Mouse (Mus musculus): ENCODE results near the gene Higd2a. TPM values are rescaled to one million over a fixed set of nuclear protein-coding genes. Genes with fewer than 3 reads are reported as not detected.
"Not testable (repeated sequence)": the region's sequence is repeated elsewhere in the genome, so short reads cannot be mapped to it uniquely, and the experiment has no call there.

The Higd2a gene
- polyA plus RNA-seq, 1 experiment from 2014 or later: 285 TPM

DNA sequence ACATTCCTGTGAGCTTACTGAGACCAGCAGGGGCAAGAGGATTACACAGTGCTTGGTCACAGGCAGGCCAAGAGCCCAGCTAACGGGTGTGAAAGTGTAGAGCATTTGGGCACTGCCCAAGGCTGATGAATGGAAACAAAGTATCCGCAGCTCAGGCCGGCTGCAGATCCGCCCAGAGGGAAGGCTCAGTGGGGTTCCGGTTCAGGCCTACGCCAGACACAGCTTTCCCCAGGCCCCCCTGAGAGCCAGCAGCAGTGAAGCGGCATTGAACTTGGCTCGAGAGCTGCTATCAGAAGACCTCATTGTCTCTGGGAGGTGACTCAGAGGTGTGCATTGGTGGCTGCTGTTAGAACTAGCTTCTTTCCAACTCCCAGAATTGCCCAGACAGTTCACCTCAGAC lies 18.7 kb downstream of the Higd2a start:
- H3K36me3 ChIP-seq: peaks cover 27% of the 10 kb centered on the region
- peak overlapping the region; percentile 85 for H3K4me2 ChIP-seq
- WGBS: 6% methylated on average over 8 of the region's 8 CpGs
- no peaks in the 10 kb centered on the region for H3K27me3 ChIP-seq (replicated peaks)
- peaks cover 39% of the 10 kb centered on the region for H3K4me1 ChIP-seq
- no peak for ATAC-seq (ENCODE audit: low FRiP score)
- no peaks in the 10 kb centered on the region for H3K9me3 ChIP-seq (replicated peaks)
- H3K9ac ChIP-seq (replicated peaks): peak overlapping the region; percentile 32
- H3K4me3 ChIP-seq (replicated peaks): peak overlapping the region; percentile 81
- H3K27ac ChIP-seq (replicated peaks): peak overlapping the region; percentile 37; the same call in 1 of the 2 replicates

DNA sequence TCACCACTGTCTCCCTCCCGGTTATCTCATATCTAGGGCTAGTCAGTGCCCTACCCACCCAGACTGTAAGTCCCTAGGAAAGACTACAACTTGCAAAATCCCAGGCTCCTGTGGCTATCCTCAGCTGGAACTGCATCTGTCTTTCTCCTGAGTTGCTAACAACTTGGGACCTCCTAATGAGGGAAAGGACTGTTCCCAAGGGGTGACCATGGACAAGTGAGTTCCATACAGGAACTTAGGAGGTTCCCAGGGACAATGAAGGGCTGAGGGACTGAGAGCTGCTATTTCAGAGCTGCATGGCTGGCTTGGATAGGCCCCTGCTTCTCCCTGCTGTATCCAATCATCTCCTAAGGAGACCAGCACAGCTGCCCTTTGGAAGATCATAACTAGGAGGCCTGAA lies 19.3 kb downstream of the Higd2a start:
- peak overlapping the region; percentile 85 for H3K4me2 ChIP-seq
- H3K27ac ChIP-seq (replicated peaks): peak overlapping the region; percentile 37; the same call in 1 of the 2 replicates
- peaks cover 24% of the 10 kb centered on the region for H3K36me3 ChIP-seq
- WGBS: 26% methylated on average over 1 of the region's 1 CpGs
- peak overlapping the region; percentile 32 for H3K9ac ChIP-seq (replicated peaks)
- no peak for ATAC-seq (ENCODE audit: low FRiP score)
- no peaks in the 10 kb centered on the region for H3K27me3 ChIP-seq (replicated peaks)
- H3K4me3 ChIP-seq (replicated peaks): peak overlapping the region; percentile 81
- no peaks in the 10 kb centered on the region for H3K9me3 ChIP-seq (replicated peaks)
- peaks cover 33% of the 10 kb centered on the region for H3K4me1 ChIP-seq

DNA sequence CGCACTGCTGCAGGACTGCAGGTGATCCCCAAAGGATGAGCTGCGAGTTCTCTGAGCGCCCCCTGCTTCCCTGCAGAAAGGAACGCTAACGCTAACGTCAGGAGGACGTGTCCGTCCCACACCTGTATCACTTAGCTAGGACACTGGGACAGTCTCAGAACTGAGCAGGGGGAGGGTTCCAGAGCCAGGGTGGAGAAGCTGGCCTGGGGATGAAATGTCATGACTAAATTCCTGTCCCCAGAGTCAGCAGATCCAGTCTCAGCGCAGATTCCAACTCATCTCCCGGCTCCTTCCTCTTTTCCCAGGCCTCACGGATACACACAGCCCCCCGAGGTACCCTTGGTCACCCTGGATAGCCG lies 20.6 kb downstream of the Higd2a start:
- H3K9ac ChIP-seq (replicated peaks): peak overlapping the region; percentile 88
- 5% methylated on average over 13 of the region's 13 CpGs for WGBS
- peaks cover 33% of the 10 kb centered on the region for H3K4me1 ChIP-seq
- peak; percentile 65 for ATAC-seq (ENCODE audit: low FRiP score)
- H3K4me2 ChIP-seq: peak overlapping the region; percentile 85
- peak overlapping the region; percentile 88 for H3K27ac ChIP-seq (replicated peaks)
- H3K9me3 ChIP-seq (replicated peaks): no peaks in the 10 kb centered on the region
- peak overlapping the region; percentile 81 for H3K4me3 ChIP-seq (replicated peaks)
- peaks cover 13% of the 10 kb centered on the region for H3K36me3 ChIP-seq
- no peaks in the 10 kb centered on the region for H3K27me3 ChIP-seq (replicated peaks)

DNA sequence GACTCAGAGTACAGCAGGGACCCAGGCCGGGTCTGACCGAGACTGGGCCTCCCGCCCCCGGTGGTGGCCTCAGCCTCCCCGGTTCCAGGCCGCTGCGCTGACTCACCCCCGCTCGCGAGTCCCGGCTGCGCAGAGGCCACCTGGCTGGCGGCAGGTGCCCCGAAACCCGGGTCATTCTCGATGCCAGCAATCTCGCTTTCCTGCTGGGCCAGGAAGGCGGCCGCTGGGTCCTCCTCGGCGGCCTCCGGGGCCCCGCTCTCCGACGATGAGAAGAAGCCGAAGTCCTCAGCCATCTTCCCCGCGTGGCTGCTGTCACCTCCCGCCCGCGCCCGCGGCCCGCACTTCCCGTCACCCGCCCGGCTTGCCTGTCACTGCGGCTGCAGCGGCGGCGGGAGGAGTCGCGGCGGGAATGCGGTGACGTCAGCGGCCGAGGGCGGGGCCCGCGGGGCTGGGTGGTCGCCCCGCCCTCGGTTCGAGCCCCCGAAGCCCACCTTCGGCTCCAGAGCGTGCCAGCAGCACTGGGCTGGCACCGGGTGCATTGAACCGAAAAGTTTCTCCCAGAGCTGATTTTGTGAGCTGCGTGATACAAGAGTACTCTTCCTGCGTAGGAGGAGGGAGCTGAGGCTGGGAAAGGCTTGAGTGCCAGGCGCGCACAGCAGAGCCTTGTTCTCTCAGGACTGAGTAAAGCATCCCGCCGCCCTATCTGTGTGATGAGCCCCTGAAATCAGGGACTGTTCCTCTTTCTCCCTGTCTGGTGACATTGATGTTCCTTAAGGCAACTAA lies 21.2 kb downstream of the Higd2a start, which contains the start of gene Cltb:
Gene Cltb, minus strand, starts transcription at position 373 of the 783 bp plus-strand sequence.
- no peaks in the 10 kb centered on the region for H3K27me3 ChIP-seq (replicated peaks)
- peaks cover 8% of the 10 kb centered on the region for H3K36me3 ChIP-seq
- under 1% methylated on average over 64 of the region's 66 CpGs for WGBS
- H3K9me3 ChIP-seq (replicated peaks): no peaks in the 10 kb centered on the region
- H3K4me2 ChIP-seq: peak within 1 kb of the TSS; percentile 85
- peak within 1 kb of the TSS; percentile 81 for H3K4me3 ChIP-seq (replicated peaks)
- ATAC-seq (ENCODE audit: low FRiP score): peak; percentile 83
- H3K4me1 ChIP-seq: peaks cover 33% of the 10 kb centered on the region
- H3K9ac ChIP-seq (replicated peaks): peak within 1 kb of the TSS; percentile 88
- peak within 1 kb of the TSS; percentile 88 for H3K27ac ChIP-seq (replicated peaks)

DNA sequence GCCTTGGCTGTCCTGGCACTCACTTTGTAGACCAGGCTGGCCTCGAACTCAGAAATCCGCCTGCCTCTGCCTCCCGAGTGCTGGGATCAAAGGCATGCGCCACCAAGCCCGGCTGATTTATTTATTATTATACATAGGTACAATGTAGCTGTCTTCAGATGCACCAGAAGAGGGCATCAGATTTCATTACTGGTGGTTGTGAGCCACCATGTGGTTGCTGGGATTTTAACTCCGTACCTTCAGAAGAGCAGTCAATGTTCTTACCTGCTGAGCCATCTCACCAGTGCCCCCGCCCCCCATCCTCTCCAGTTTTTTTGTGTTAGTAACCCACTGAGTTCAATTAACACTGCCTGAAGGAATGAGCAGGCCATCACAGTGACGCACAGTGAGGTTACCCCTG lies 23.1 kb downstream of the Higd2a start:
- H3K4me1 ChIP-seq: peaks cover 27% of the 10 kb centered on the region
- not testable (repeated sequence) for H3K9ac ChIP-seq (replicated peaks); H3K27ac ChIP-seq (replicated peaks); H3K4me3 ChIP-seq (replicated peaks); H3K36me3 ChIP-seq; H3K4me2 ChIP-seq; H3K27me3 ChIP-seq (replicated peaks); ATAC-seq (ENCODE audit: low FRiP score); H3K9me3 ChIP-seq (replicated peaks)
- 89% methylated on average over 8 of the region's 8 CpGs for WGBS

DNA sequence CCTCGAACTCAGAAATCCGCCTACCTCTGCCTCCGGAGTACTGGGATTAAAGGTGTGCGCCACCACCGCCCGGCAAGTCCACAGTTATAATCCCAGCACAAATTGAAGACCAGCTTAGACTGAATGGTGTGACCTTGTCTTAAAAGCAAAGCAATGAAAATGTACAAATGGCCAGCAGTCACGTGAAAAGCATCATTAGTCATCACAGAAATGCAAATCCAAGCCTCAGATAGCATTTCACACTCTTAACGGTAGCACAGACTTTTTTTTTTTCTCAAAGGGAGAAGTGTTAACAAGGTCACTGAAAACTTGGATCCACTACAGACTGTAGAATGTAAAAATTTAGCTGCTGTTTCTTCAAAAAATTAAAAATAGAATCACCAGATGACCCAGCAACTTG lies 26.3 kb downstream of the Higd2a start:
- H3K4me3 ChIP-seq (replicated peaks): no peak overlapping the region
- H3K9me3 ChIP-seq (replicated peaks): no peaks in the 10 kb centered on the region
- no peak overlapping the region for H3K27ac ChIP-seq (replicated peaks)
- H3K4me1 ChIP-seq: no peaks in the 10 kb centered on the region
- H3K36me3 ChIP-seq: no peaks in the 10 kb centered on the region
- H3K27me3 ChIP-seq (replicated peaks): no peaks in the 10 kb centered on the region
- H3K4me2 ChIP-seq: no peak overlapping the region
- no peak for ATAC-seq (ENCODE audit: low FRiP score)
- H3K9ac ChIP-seq (replicated peaks): no peak overlapping the region
- 86% methylated on average over 8 of the region's 8 CpGs for WGBS

DNA sequence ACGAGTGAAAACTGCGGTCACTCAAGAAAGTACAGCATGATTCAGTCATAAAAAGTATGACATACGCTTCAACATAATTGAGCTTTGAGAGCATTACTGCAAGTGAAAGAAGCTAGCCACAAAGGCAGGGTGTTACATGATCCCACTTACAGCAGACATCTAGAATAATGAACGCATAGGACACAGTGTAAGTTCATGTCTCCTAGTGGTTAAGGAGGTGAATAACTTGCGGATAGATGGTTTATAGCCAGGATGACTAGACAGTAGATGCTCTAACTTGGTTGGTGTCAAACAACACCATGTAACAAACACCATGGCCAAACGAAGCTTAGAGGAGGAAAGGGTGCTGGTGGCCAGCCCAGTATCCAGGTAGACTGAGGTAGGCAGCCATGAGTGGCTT lies 27.0 kb downstream of the Higd2a start:
- WGBS: 73% methylated on average over 6 of the region's 6 CpGs
- Histone ChIP-seq H3K4me2 (no peak overlapping the region), H3K9me3 (replicated peaks) (no peaks in the 10 kb centered on the region), H3K4me1 (no peaks in the 10 kb centered on the region), H3K36me3 (no peaks in the 10 kb centered on the region), H3K27ac (replicated peaks) (no peak overlapping the region), H3K9ac (replicated peaks) (no peak overlapping the region), H3K27me3 (replicated peaks) (no peaks in the 10 kb centered on the region), H3K4me3 (replicated peaks) (no peak overlapping the region)
- ATAC-seq (ENCODE audit: low FRiP score): no peak

DNA sequence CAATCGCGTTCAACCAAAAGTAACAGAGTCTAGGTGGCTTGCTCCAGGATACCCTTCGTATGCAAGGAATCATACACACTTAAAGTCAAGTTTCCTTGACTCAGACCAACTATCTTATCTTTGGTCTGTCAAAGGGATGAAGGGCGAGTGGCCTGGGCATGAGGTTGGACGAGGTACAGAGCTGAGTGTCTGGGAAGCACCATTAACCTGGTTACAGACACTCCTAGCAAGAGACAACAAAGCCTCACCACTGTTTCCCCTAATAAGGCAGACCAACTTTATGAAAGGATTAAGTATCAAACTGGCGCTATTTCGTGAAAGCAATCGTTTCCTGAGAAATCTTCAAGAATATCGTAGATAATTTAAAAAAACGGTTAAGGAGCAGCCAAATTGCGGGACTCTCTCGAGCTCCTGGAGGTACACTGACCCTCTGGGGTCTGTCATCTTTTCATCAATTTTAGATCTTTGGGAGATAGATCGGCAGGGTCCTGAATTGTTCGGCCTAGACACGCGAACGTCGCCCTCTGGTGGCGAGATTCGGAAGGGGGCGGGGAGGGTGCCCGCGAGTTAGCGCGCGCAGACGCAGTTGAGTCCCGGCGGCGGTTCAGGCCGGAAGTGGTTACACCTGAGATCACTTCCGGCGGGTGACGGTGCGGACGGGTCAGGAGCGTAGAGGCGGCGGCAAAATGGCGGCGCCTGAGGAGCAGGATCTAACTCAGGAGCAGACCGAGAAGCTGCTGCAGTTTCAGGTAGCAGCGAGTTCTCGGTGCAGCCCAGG lies 31.3 kb downstream of the Higd2a start, which contains the start of gene Faf2:
Gene Faf2, plus strand, starts transcription at position 630 of the 778 bp plus-strand sequence.
- Histone ChIP-seq H3K9ac (replicated peaks) (peak within 1 kb of the TSS; percentile 99), H3K27me3 (replicated peaks) (no peaks in the 10 kb centered on the region), H3K36me3 (no peaks in the 10 kb centered on the region), H3K4me3 (replicated peaks) (peak within 1 kb of the TSS; percentile 94), H3K27ac (replicated peaks) (peak within 1 kb of the TSS; percentile 90), H3K4me2 (peak within 1 kb of the TSS; percentile 92), H3K9me3 (replicated peaks) (no peaks in the 10 kb centered on the region), H3K4me1 (peaks cover 24% of the 10 kb centered on the region)
- 12% methylated on average over 44 of the region's 44 CpGs for WGBS
- peak; percentile 98 for ATAC-seq (ENCODE audit: low FRiP score)

DNA sequence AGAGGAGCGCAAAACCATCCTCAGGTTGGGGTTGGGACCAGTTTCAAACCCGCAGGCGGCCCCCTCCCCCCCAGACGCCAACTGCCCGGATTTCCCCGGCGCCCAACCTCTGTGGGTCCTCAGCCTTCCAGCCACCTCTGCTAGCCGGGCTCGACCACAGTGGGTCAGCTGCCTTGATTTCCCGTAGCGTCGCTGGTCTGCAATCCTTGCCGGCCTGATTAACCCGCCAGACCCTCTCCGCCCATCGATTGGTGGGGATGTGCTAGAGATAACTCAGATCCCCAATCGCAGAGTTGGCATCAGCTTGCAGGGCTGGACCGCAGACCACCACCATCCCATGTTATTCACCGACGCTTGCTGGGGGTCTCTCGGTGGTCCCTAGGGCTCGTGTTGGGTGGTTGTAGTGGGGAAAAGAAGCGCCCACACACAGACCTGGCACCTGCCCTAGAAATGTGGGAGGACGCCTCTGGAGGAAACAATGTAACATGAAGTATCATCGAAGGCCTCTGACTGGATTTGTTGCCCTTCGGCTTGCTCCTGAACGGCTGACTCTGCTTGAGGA lies 32.0 kb downstream of the Higd2a start:
- ATAC-seq (ENCODE audit: low FRiP score): peak; percentile 71
- Histone ChIP-seq H3K4me1 (peaks cover 24% of the 10 kb centered on the region), H3K27me3 (replicated peaks) (no peaks in the 10 kb centered on the region), H3K4me2 (peak overlapping the region; percentile 92), H3K9ac (replicated peaks) (peak overlapping the region; percentile 99), H3K27ac (replicated peaks) (peak overlapping the region; percentile 90), H3K9me3 (replicated peaks) (no peaks in the 10 kb centered on the region), H3K4me3 (replicated peaks) (peak overlapping the region; percentile 94), H3K36me3 (no peaks in the 10 kb centered on the region)
- WGBS: under 1% methylated on average over 27 of the region's 27 CpGs

DNA sequence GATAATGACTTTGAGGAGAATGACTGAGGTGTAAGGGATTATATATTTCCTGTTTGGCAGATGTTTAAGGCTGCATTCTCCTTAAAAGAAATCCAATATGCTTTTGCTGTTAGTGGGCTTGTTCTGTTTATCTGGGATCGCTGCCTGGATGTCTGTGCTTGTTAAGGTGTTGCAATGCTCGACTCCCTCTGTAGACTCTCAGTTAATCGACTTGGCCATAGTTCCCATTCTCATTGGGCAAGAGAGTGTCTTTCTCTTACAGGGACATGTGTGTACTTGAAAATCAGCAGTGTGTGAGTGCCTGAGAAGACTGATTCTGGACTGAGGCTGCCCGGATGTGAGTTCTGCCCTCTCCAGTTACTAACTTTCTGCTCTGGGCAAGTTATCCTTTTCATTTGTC lies 39.1 kb downstream of the Higd2a start:
- Histone ChIP-seq H3K27me3 (replicated peaks) (no peaks in the 10 kb centered on the region), H3K9me3 (replicated peaks) (no peaks in the 10 kb centered on the region), H3K36me3 (peaks cover 12% of the 10 kb centered on the region; the same call in 1 of the 2 replicates), H3K27ac (replicated peaks) (no peak overlapping the region), H3K9ac (replicated peaks) (no peak overlapping the region), H3K4me1 (peaks cover 7% of the 10 kb centered on the region), H3K4me3 (replicated peaks) (no peak overlapping the region), H3K4me2 (no peak overlapping the region)
- no peak for ATAC-seq (ENCODE audit: low FRiP score)
- WGBS: 94% methylated on average over 4 of the region's 4 CpGs

DNA sequence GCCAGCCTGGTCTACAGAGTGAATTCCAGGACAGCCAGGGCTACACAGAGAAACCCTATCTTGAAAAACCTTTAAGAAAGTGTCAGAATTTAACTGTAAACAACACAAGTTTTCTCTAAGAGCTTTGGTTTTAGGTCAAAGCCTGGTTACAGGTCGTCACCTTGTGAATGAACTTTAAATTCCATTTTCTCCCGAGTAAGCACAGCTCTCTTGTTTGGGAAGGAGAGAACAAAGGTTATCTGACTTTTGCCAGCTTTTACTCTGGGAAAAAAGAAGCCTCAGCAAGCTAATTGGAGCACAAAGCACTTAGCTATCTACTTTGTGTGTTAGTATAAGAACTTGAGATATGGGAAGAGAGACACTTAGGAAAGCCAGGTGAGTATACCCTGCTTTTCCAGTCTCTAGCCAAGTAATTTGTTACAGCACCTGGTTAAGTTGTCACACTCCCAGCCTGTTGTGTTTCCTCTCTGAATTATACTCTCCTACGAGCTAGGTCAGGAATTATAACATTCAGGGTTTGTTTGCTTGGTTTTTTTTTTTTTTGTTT lies 42.8 kb downstream of the Higd2a start:
- Histone ChIP-seq H3K4me2 (no peak overlapping the region), H3K36me3 (peaks cover 12% of the 10 kb centered on the region), H3K27ac (replicated peaks) (no peak overlapping the region), H3K9me3 (replicated peaks) (no peaks in the 10 kb centered on the region), H3K27me3 (replicated peaks) (no peaks in the 10 kb centered on the region), H3K9ac (replicated peaks) (no peak overlapping the region), H3K4me3 (replicated peaks) (no peak overlapping the region), H3K4me1 (no peaks in the 10 kb centered on the region)
- no peak for ATAC-seq (ENCODE audit: low FRiP score)
- 70% methylated on average over 3 of the region's 3 CpGs for WGBS

Measured in neural tube, embryonic 15.5 days (tissue).